Mouse (Mus musculus) liver, embryonic 11.5 days (tissue): ENCODE data around the gene Clrn3. TPM values are rescaled to one million over a fixed set of nuclear protein-coding genes. Genes with fewer than 3 reads are reported as not detected.

Experiments
- ATAC-seq: fragments of 200-750 bp; cut with Nextera tagmentation; replicated peaks from 2 replicates; pipeline ENCODE4 v1.8.0; 2017; ENCODE audit warnings: moderate number of reproducible peaks, mild to moderate bottlenecking, moderate TSS enrichment, moderate library complexity; ENCODE audit not compliant: low FRiP score
- DNase-seq: peaks from one replicate; pipeline ENCODE4 v3.0.0-alpha.2; 2017; ENCODE audit warnings: low spot score
- H3K27ac ChIP-seq: fragments of 300-500 bp; sonication (generic); 2 replicates; pipeline ENCODE4 v1.5.1; 2014; ENCODE audit warnings: mild to moderate bottlenecking, low read depth, low read length, control low read depth
- H3K27me3 ChIP-seq: fragments of 300-500 bp; sonication (generic); replicated peaks from 2 replicates; pipeline ENCODE4 v1.6.1; 2014; ENCODE audit warnings: low read length, mixed read lengths; ENCODE audit not compliant: control insufficient read depth, insufficient read depth
- H3K36me3 ChIP-seq: fragments of 300-500 bp; sonication (generic); 2 replicates; pipeline ENCODE4 v1.6.1; 2014; ENCODE audit warnings: mild to moderate bottlenecking, low read length, moderate library complexity, mixed read lengths; ENCODE audit not compliant: control insufficient read depth, insufficient read depth
- H3K4me1 ChIP-seq: fragments of 300-500 bp; sonication (generic); replicated peaks from 2 replicates; pipeline ENCODE4 v1.6.1; 2014; ENCODE audit warnings: low read length, mixed read lengths; ENCODE audit not compliant: control insufficient read depth, insufficient read depth
- H3K4me2 ChIP-seq: fragments of 300-500 bp; sonication (generic); 2 replicates; pipeline ENCODE4 v1.6.1; 2014; ENCODE audit warnings: mild to moderate bottlenecking, control low read depth, moderate library complexity
- H3K4me3 ChIP-seq: fragments of 300-500 bp; sonication (generic); 2 replicates; pipeline ENCODE4 v1.5.1; 2014; ENCODE audit warnings: low read depth, low read length, control low read depth
- H3K9ac ChIP-seq: fragments of 300-500 bp; sonication (generic); 2 replicates; pipeline ENCODE4 v1.6.1; 2014; ENCODE audit warnings: low read depth, low read length, control low read depth
- H3K9me3 ChIP-seq: fragments of 300-500 bp; sonication (generic); 2 replicates; pipeline ENCODE4 v1.6.1; 2016; ENCODE audit warnings: low read length, inconsistent platforms, mixed read lengths; ENCODE audit not compliant: control insufficient read depth
- WGBS: fragments of 180-500 bp; shearing (Covaris S2); extraction: QIAGEN DNeasy Blood & Tissue Kit; methylation state at CpG from one replicate; pipeline ENCODE4 v1.1.7; 2014; 5-methylcytosine and 5-hydroxymethylcytosine counted together
- polyA plus RNA-seq: library from polyadenylated mRNA; unstranded; fragments of >200 nt; fragmentation: Nextera tagmentation; extraction: Ambion mirVana; gene quantifications from 2 replicates; pipeline ENCODE4 v1.2.1, GENCODE M21; 2014

Clrn3 gene
- polyA plus RNA-seq, 1 experiment from 2014 or later, result 0.04 TPM

DNA sequence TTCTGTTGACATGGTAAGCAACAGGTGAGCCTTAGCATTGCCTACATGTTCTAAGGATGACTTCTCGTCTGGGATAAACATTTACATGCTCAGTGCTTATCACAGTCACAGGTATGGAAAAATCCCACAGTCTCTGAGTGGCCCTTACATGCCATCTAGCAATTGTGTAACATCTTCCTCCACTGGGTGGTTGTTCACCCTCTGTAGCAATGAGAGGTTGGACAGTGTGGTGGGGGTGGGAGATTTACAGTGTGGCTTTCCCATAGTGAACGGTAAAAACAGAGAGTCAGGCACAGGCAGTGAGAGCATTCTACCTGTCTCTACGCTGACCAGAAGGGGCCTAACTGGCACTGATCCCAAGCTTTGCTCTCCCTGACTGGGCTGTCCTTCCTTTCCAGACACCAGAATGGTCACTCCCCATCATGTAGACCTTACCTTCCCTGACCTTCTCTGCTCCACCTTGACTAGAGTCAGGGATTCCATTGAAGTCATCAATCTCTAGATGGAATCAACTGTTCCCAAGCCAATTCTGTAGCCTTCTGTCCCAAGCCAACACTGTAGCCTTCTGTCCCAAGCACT, 1.8 kb downstream of the Clrn3 start:
- Histone ChIP-seq H3K27ac (no peak overlapping the region), H3K4me1 (no peaks in the 10 kb centered on the region; the same call in 1 of the 2 replicates), H3K9ac (no peak overlapping the region), H3K4me3 (no peak overlapping the region), H3K4me2 (no peak overlapping the region), H3K36me3 (no peaks in the 10 kb centered on the region), H3K27me3 (no peaks in the 10 kb centered on the region), H3K9me3 (no peaks in the 10 kb centered on the region)
- DNase-seq (no peak), ATAC-seq (no peak)
- 54% methylated on average over 3 of the region's 3 CpGs for WGBS

DNA sequence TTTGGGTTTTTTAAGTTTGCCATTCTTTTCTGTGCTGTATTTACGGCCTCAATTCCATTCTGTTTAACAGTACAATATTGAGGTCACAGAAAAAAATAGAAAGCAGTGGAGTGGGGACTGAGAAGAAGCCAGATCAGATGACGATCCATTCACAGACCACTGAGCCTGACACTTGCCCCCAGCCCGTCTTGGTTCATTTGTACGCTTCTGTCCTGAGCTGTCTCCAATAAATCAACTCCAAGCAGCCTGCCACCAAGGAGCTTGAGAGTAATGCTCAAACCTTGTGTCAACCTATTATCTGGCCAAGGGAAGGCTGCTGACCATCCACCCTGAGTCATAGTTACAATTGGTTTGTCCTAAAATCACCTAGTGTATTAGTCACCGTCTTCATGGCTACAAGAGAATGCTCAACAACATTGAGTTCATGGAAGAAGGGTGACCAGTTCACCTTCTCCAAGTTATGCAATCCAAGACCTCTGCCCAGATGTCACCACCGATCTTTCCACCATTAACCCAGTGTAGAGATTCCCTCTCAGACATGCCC, 4.0 kb downstream of the Clrn3 start:
- H3K9me3 ChIP-seq, result no peaks in the 10 kb centered on the region
- ATAC-seq (no peak), DNase-seq (no peak)
- H3K27me3 ChIP-seq, result no peaks in the 10 kb centered on the region
- WGBS, result 81% methylated on average over 6 of the region's 6 CpGs
- H3K36me3 ChIP-seq, result no peaks in the 10 kb centered on the region
- no peak overlapping the region for H3K9ac ChIP-seq
- no peak overlapping the region for H3K4me2 ChIP-seq
- H3K4me1 ChIP-seq, result no peaks in the 10 kb centered on the region; the same call in 1 of the 2 replicates
- H3K4me3 ChIP-seq, result no peak overlapping the region
- no peak overlapping the region for H3K27ac ChIP-seq

DNA sequence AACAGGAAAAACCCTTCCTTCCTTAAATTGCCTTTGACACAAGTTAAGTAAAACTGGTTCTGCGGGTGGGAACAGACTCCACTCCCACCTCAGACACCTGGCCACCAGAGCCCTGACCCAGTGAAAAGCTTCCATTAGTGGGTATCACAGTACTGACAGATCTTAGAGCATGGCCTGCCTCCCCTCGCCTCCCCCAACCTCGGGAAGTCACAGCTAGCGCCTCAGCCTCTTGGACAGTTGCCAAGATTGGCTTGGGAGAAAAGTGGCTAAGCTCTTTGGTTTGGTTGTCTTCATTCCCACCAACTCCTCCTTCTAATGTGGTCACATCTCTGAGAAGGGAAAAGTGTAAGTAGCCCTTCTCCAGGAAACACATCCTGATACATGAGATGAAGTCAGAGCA, 4.5 kb downstream of the Clrn3 start:
- DNase-seq (no peak), ATAC-seq (no peak)
- WGBS, result 49% methylated on average over 4 of the region's 4 CpGs
- Histone ChIP-seq H3K27ac (no peak overlapping the region), H3K4me1 (no peaks in the 10 kb centered on the region; the same call in 1 of the 2 replicates), H3K27me3 (no peaks in the 10 kb centered on the region), H3K4me2 (no peak overlapping the region), H3K36me3 (no peaks in the 10 kb centered on the region), H3K4me3 (no peak overlapping the region), H3K9ac (no peak overlapping the region), H3K9me3 (no peaks in the 10 kb centered on the region)

DNA sequence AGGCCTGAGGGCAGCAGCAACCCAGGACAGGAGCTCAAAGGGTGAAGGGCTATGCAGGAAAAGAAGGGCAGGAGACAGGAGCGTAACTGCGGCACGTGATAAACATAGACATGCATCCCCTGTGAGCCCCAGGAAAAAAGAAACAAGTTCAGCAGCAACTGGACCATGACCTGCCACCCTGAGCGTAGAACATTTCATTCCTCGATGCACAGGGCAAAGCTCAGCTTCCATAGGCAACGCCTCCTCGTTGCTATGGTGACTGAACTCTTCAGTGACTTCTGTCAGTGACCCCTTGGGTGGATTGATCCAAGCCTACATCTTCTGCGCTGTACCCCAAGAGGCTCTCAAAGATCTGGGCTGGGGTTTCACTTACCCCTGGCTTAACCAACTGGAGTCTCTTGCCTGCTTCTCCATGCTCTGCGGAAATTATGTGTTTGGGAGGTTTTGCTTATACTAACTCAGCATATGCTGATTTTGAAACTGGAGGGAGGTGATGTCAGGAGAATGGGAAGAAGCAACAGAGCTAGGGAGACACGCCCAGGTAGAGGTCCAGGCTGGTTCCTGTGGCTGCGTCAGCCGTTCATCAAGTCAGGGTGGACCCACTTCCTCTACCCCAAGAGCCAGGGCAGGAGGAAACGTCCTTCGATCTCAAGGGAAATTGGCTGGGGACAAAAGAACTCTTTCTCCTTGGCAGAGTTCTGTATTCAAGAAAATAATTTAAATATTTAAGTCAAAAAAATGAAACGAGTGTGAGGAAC, 6.5 kb downstream of the Clrn3 start:
- no peak overlapping the region for H3K4me2 ChIP-seq
- no peaks in the 10 kb centered on the region; the same call in 1 of the 2 replicates for H3K4me1 ChIP-seq
- no peak overlapping the region for H3K4me3 ChIP-seq
- H3K9me3 ChIP-seq, result no peaks in the 10 kb centered on the region
- no peak overlapping the region for H3K27ac ChIP-seq
- ATAC-seq (no peak; the same call in 1 of the 2 replicates), DNase-seq (no peak)
- H3K9ac ChIP-seq, result no peak overlapping the region
- 67% methylated on average over 15 of the region's 15 CpGs for WGBS
- no peaks in the 10 kb centered on the region for H3K27me3 ChIP-seq
- no peaks in the 10 kb centered on the region for H3K36me3 ChIP-seq

DNA sequence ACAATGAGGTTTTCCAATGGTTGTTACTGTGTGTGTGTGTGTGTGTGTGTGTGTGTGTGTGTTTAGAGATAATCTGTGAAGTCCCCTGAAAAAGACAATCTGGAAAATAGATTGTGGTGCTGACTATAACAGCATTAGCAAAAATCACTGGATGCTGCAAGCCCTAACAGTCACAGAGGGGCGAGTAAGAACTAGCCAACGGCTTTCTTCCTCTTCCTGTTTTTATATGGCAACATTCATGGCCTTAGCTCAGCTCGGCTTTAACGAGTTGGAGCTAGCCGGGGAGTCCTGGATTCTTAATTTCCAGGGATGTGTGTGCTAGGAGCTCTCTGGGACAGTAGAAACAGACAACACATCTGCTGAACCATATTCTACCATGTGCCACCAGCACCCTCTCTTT, 8.2 kb downstream of the Clrn3 start:
- 41% methylated on average over 5 of the region's 5 CpGs for WGBS

DNA sequence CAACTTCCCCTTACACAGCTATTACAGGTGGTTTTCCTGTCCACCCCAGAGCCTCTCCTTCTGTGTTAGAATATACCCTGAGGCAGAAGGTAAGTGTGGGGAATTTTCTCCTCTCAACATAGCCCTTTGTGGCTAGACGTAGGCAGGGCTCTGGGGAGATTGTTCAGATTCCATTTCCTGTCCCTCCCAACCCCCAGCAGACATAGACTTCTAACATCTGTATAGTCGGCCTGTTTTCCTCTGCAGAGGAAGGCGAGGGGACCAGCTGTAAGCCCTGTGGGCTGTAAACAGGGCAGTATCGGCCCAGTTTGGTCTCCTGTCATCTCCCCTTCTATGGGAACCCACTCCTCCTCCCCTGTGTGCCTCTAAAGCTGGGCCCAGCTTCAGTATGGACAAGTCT, 11.3 kb downstream of the Clrn3 start:
- Histone ChIP-seq H3K4me3 (no peak overlapping the region), H3K9ac (no peak overlapping the region), H3K4me2 (no peak overlapping the region), H3K27ac (no peak overlapping the region), H3K4me1 (no peaks in the 10 kb centered on the region; the same call in 1 of the 2 replicates), H3K36me3 (no peaks in the 10 kb centered on the region), H3K27me3 (no peaks in the 10 kb centered on the region), H3K9me3 (no peaks in the 10 kb centered on the region)
- ATAC-seq, result no peak
- 53% methylated on average over 4 of the region's 4 CpGs for WGBS
- DNase-seq, result no peak

More for the DNA sequence above, 8.2 kb downstream of the Clrn3 start:
- ATAC-seq (no peak), DNase-seq (no peak)
- no peak overlapping the region for H3K9ac ChIP-seq
- H3K4me1 ChIP-seq, result no peaks in the 10 kb centered on the region; the same call in 1 of the 2 replicates
- H3K9me3 ChIP-seq, result no peaks in the 10 kb centered on the region
- H3K36me3 ChIP-seq, result no peaks in the 10 kb centered on the region
- no peaks in the 10 kb centered on the region for H3K27me3 ChIP-seq
- H3K27ac ChIP-seq, result no peak overlapping the region
- H3K4me2 ChIP-seq, result no peak overlapping the region
- H3K4me3 ChIP-seq, result no peak overlapping the region

DNA sequence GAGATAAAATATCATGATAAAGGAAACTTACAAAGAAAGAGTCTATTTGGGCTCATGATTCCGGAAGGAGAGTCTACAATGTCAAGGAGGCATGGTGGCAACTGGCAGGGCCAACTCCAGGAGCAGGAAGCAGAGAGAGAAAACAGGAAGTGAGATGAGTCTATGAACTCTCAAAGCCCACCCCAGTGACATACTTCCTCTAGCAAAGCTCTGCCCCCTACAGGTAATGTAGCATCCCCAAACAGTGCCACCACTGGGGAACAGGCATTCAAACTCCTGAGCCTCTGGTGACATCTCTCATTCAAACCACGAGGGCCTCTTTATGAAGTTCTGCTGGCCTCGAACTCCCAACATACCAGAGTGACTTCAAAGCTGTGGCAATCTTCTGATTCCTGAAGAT, 16.7 kb downstream of the Clrn3 start:
- WGBS, result 75% methylated on average over 3 of the region's 3 CpGs

DNA sequence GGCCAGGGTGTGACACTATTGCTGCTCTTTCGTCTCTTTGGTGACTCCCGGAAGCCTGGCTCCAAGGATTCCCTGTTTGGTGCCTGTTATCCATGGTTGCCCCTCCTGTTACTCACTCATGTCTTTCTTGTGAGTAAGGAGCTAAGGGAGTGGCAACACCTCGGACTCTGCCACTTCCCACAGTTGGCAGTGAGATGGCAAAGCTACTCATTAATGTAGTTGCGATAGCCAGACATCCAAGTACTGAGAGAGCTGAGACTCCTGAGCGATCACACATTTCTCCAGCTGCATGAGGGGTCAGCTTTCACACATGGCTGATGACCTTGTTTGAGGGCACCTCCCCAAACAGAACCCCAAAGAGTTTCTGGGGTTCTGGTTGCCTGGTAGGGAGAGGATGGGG, 18.0 kb downstream of the Clrn3 start:
- DNase-seq (no peak), ATAC-seq (no peak)
- Histone ChIP-seq H3K9ac (no peak overlapping the region), H3K9me3 (no peaks in the 10 kb centered on the region), H3K36me3 (no peaks in the 10 kb centered on the region), H3K27ac (no peak overlapping the region), H3K27me3 (no peaks in the 10 kb centered on the region), H3K4me3 (no peak overlapping the region), H3K4me2 (no peak overlapping the region), H3K4me1 (no peaks in the 10 kb centered on the region)
- WGBS, result 86% methylated on average over 5 of the region's 5 CpGs

More for the DNA sequence above, 16.7 kb downstream of the Clrn3 start:
- no peaks in the 10 kb centered on the region for H3K27me3 ChIP-seq
- no peak overlapping the region for H3K4me2 ChIP-seq
- no peaks in the 10 kb centered on the region for H3K4me1 ChIP-seq
- ATAC-seq (no peak), DNase-seq (no peak)
- H3K27ac ChIP-seq, result no peak overlapping the region
- H3K9me3 ChIP-seq, result no peaks in the 10 kb centered on the region
- H3K4me3 ChIP-seq, result no peak overlapping the region
- no peaks in the 10 kb centered on the region for H3K36me3 ChIP-seq
- no peak overlapping the region for H3K9ac ChIP-seq

DNA sequence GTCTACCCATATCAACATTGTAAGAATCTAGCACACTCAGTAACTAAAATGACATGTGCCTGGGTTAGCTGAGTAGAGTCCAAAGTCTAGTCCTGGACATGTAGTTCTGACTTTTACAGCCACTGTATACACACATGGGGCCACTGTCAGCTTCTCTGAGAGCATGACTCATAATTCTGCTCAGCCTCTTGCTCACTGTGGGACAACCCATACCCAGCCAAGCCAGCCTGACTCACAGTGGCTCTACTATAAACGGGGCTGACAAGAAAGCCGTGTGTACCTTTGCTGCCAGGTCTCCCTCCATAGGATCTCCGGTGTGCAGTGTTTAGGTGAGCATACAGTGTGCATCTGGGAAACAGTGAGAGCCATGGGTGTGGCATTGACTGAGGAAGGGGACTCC, 19.2 kb downstream of the Clrn3 start:
- Histone ChIP-seq H3K9ac (no peak overlapping the region), H3K27ac (no peak overlapping the region), H3K4me3 (no peak overlapping the region), H3K4me2 (no peak overlapping the region), H3K4me1 (no peaks in the 10 kb centered on the region), H3K9me3 (no peaks in the 10 kb centered on the region), H3K27me3 (no peaks in the 10 kb centered on the region), H3K36me3 (no peaks in the 10 kb centered on the region)
- WGBS, result 82% methylated on average over 3 of the region's 3 CpGs
- ATAC-seq (no peak), DNase-seq (no peak)
